Mouse (Mus musculus) megakaryocyte, embryonic 14.5 days (primary cell): ENCODE measurements around the gene Gfpt2.

ENCODE experiments used
- FLI1 ChIP-seq: IDR thresholded peaks from 2 replicates; pipeline ENCODE4 v1.6.1; 2012; ENCODE audit warnings: low read length, inconsistent platforms, mixed read lengths
- GATA1 ChIP-seq: IDR thresholded peaks from 3 replicates; pipeline ENCODE4 v1.6.1; 2012; ENCODE audit warnings: mixed read lengths, low read length, inconsistent platforms, borderline replicate concordance

DNA sequence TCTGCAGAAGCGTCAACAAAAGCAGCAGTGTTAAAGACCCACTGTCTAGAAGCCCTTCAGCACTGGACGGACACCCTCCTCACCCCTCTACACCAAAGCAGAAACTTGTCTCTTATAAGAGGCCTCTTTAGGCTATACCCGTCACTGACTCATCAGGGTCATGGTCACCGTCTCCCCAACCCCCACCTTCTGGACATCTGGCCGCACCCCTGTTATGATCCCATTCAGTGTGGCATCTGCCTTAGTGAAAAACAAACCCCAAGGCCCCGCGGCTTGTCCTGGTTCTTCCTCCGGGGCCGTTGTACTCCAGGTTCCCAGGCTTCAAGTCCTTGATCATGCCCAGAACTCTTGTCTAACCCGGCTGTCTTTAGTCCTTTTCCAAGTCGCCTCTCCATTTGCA lies 52.0 kb downstream of the Gfpt2 start:
- no peak for TF ChIP-seq GATA1
- TF ChIP-seq FLI1 = no peak
